Mouse (Mus musculus) cortical plate, adult 2 months (tissue): Measurements from ENCODE around the gene Cox4i1.

Experiments used
- CTCF ChIP-seq: fragments of 200-500 bp; IDR thresholded peaks from 2 replicates; pipeline ENCODE4 v1.5.1; 2011; ENCODE audit warnings: mild to moderate bottlenecking, control low read depth, low read length; ENCODE audit not compliant: insufficient read depth; ENCODE audit errors: extremely low read depth
- POLR2A ChIP-seq: fragments of 200-500 bp; IDR thresholded peaks from 2 replicates; pipeline ENCODE4 v1.6.1; 2011; ENCODE audit warnings: mild to moderate bottlenecking, low read length, control low read depth; ENCODE audit not compliant: insufficient read depth; ENCODE audit errors: extremely low read depth

- TF ChIP-seq POLR2A (no peak), CTCF (no peak)
These were observed 20.5 kb upstream of the Cox4i1 start, which contains the start of gene 1190005I06Rik for GRCm38 (mm10) chr8:120647532-120647931.
